Mouse (Mus musculus) ES-E14 (cell line): ENCODE data around the gene Gmcl1.

Experiments
- CHD2 ChIP-seq: IDR thresholded peaks from 2 replicates; pipeline ENCODE4 v1.6.1; 2014; ENCODE audit warnings: mild to moderate bottlenecking, low read depth, low read length, inconsistent platforms
- ZC3H11A ChIP-seq: IDR thresholded peaks from 2 replicates; pipeline ENCODE4 v1.6.1; 2012; ENCODE audit warnings: low read depth, mild to moderate bottlenecking, inconsistent platforms, low read length, borderline replicate concordance
- ZNF384 ChIP-seq: IDR thresholded peaks from 2 replicates; pipeline ENCODE4 v1.6.1; 2012; ENCODE audit warnings: low read depth, low read length, inconsistent platforms

DNA sequence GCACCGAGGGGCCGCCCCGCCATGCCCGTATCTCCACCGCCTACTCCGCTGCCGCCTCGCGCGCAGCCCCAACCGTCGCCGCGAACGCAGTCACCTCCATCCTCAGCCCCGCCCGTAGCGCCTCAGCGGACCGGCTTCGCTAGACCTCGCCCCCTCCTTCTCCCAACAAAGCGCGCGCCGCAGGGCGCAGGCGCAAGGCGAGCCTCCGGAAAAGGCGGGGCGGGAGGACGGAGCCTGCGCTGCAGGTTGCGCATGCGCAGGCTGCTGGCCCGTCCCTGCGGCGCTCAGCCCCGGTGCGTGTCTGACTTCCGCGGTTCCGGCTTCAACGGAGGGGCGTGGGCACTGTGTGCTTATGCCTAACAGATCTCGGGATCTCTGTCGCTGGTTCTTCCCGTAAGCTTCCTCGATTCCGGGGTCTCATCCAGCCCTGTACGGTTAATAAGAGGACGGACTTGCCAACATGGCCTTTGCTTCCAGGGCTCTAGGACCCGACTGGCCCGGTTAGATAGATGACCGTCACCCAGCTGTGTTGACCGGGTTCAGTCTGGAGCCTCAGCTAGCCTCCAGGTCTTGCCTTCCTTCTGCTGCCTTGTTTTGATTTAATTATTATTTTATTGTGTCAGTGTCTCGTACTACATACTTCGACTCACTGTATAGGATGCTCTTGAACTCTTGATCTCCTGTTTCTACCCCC, at the start of gene Gmcl1:
- 0 out of 2 replicates have a peak, but pooled peaks have one; percentile 10 for TF ChIP-seq ZC3H11A
- no peak for TF ChIP-seq ZNF384
- no peak for TF ChIP-seq CHD2
